Mouse (Mus musculus): ENCODE measurements at regions not wholly inside any gene's neighbourhood (a gene's known extent, or its start where the extent isn't known, plus 50 kb on each side); places are given as distances from the start of the nearest gene placed in this dataset.

DNA sequence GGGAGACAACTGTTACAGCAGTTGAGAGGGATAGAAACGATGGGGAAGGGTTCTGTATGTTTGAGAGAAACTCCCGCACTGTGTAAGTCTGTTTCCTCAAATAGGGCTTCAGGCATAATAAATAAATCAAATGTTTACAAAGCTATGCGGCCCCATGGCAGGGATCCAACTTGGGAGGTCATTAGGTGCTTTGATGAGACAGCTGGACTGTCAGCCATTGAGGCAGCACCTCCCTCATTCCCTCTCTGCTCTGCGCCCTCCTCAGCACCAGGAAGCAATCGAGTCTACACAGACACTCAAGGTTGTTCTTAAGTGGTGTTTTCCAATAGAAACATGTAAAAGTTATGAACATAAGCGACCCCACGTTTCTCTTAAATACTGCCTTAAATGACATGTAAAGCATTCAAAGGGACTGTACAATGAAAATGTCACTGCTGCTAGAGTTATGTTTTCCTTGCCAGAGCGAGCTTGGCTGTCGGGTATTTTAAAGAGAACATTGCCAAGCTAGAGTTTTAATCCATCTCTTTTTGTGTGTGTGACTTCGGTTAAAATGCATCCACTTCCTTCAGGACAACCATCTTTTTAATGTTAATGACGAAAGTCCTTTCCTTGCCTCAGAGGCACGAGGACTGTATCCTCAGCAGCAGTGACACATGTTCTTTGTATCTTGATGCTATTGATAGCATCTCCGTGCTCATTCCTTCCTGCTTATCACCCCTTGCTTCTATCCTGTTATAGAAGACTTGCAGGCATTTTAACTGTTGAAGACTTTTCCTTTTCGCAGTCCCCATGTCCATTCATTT lies 176.5 kb downstream of the Nup35 start:
- DNase-seq (ENCODE audit: low read depth, low spot score) = no peak
- H3K27ac ChIP-seq (ENCODE audit: insufficient read depth, low read depth, low read length, poor library complexity, severe bottlenecking) = no peak overlapping the region
- no peak for TF ChIP-seq MAFK (IDR thresholded peaks at IDR 0.05; ENCODE audit: insufficient read depth, low read depth, low read length)
- TF ChIP-seq CHD2 (IDR thresholded peaks at IDR 0.05; ENCODE audit: low read depth, low read length) = no peak
- H3K4me1 ChIP-seq (ENCODE audit: control insufficient read depth in 2 of 2, insufficient read depth in 2 of 2, low read length in 2 of 2, poor library complexity in 1 of 2) = no peaks in the 10 kb centered on the region; a peak in 1 of 4 replicates
- in situ Hi-C loops (cut with MboI; ENCODE audit: low sequenced_read_pairs in 2 of 2, unreplicated experiment in 2 of 2) = no loop called here
- H3K4me3 ChIP-seq (ENCODE audit: insufficient read depth in 1 of 2, low read depth in 1 of 2, low read length in 2 of 2, poor library complexity in 1 of 2, severe bottlenecking in 1 of 2) = no peak overlapping the region
- H3K36me3 ChIP-seq (ENCODE audit: control insufficient read depth, insufficient read depth, low read length, poor library complexity, severe bottlenecking) = no peaks in the 10 kb centered on the region
- H3K9ac ChIP-seq (ENCODE audit: insufficient read depth, low read depth, low read length, poor library complexity, severe bottlenecking) = no peak overlapping the region
- no peaks in the 10 kb centered on the region for H3K9me3 ChIP-seq (ENCODE audit: control insufficient read depth, insufficient read depth, low read depth, low read length)

DNA sequence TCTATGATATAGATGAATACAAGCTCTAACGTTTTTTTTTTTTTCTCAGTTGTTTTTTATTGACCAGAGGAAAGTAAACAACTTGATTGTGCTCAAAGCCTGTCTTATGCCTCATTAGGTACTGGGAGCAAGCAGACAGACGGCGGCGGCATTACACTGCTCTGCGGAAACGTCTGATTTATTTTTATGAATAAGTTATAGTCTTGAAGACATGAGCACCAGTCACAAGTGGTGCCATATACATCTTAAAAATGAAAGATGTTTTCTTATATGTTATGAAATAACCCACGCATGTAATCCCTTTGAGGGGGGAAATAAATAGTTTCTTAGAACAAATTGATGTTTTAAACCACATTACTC lies 177.1 kb downstream of the Nup35 start:
- no peak for DNase-seq (ENCODE audit: low read depth, low spot score)
- H3K9me3 ChIP-seq (ENCODE audit: control insufficient read depth, insufficient read depth, low read depth, low read length) = no peaks in the 10 kb centered on the region
- no peak overlapping the region for H3K9ac ChIP-seq (ENCODE audit: insufficient read depth, low read depth, low read length, poor library complexity, severe bottlenecking)
- no peak overlapping the region for H3K27ac ChIP-seq (ENCODE audit: insufficient read depth, low read depth, low read length, poor library complexity, severe bottlenecking)
- TF ChIP-seq ZNF384 (IDR thresholded peaks at IDR 0.05; ENCODE audit: low read depth, low read length) (no peak), MAFK (IDR thresholded peaks at IDR 0.05; ENCODE audit: insufficient read depth, low read depth, low read length) (no peak)
- no peak overlapping the region for H3K4me3 ChIP-seq (ENCODE audit: insufficient read depth in 1 of 2, low read depth in 1 of 2, low read length in 2 of 2, poor library complexity in 1 of 2, severe bottlenecking in 1 of 2)
- in situ Hi-C loops (cut with MboI; ENCODE audit: low sequenced_read_pairs in 2 of 2, unreplicated experiment in 2 of 2) = no loop called here
- no peaks in the 10 kb centered on the region; a peak in 1 of 4 replicates for H3K4me1 ChIP-seq (ENCODE audit: control insufficient read depth in 2 of 2, insufficient read depth in 2 of 2, low read length in 2 of 2, poor library complexity in 1 of 2)
- no peaks in the 10 kb centered on the region for H3K36me3 ChIP-seq (ENCODE audit: control insufficient read depth, insufficient read depth, low read length, poor library complexity, severe bottlenecking)

DNA sequence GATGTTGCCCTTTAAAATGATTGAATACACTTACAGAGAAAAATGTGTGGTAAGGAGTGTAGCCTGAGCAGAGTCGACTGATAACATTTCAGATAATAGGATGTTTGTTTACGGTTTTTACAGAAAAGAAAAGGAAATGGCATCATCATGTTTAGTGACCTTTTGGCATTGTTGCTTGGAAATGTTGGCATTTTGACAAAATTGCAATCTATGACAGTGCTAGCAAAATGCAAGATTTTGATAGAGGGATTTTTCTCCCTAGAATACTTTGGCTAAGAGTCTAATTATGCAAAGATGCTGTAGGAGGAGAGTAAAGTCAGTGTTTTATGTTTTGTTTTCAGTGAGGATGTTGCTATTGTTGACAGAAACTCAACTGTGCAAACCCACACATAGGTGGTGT lies 202.2 kb downstream of the Nup35 start:
- H3K36me3 ChIP-seq (ENCODE audit: control insufficient read depth, insufficient read depth, low read length, poor library complexity, severe bottlenecking) = no peaks in the 10 kb centered on the region
- no peak for DNase-seq (ENCODE audit: low read depth, low spot score)
- in situ Hi-C loops (cut with MboI; ENCODE audit: low sequenced_read_pairs in 2 of 2, unreplicated experiment in 2 of 2) = no loop called here
- H3K4me1 ChIP-seq (ENCODE audit: control insufficient read depth in 2 of 2, insufficient read depth in 2 of 2, low read length in 2 of 2, poor library complexity in 1 of 2) = no peaks in the 10 kb centered on the region; a peak in 1 of 4 replicates
- TF ChIP-seq MAFK (IDR thresholded peaks at IDR 0.05; ENCODE audit: insufficient read depth, low read depth, low read length) (no peak), HCFC1 (IDR thresholded peaks at IDR 0.05; ENCODE audit: borderline replicate concordance, insufficient read depth, low read length) (no peak), ZC3H11A (IDR thresholded peaks at IDR 0.05; ENCODE audit: borderline replicate concordance, low read depth, low read length) (no peak), ZNF384 (IDR thresholded peaks at IDR 0.05; ENCODE audit: low read depth, low read length) (no peak), CHD2 (IDR thresholded peaks at IDR 0.05; ENCODE audit: low read depth, low read length) (no peak)
- H3K9ac ChIP-seq (ENCODE audit: insufficient read depth, low read depth, low read length, poor library complexity, severe bottlenecking) = no peak overlapping the region
- H3K4me3 ChIP-seq (ENCODE audit: insufficient read depth in 1 of 2, low read depth in 1 of 2, low read length in 2 of 2, poor library complexity in 1 of 2, severe bottlenecking in 1 of 2) = no peak overlapping the region
- no peaks in the 10 kb centered on the region for H3K9me3 ChIP-seq (ENCODE audit: control insufficient read depth, insufficient read depth, low read depth, low read length)
- no peak overlapping the region for H3K27ac ChIP-seq (ENCODE audit: insufficient read depth, low read depth, low read length, poor library complexity, severe bottlenecking)

- no peak for TF ChIP-seq ZC3H11A (IDR thresholded peaks at IDR 0.05; ENCODE audit: borderline replicate concordance, low read depth, low read length)
- no peak for TF ChIP-seq MAFK (IDR thresholded peaks at IDR 0.05; ENCODE audit: insufficient read depth, low read depth, low read length)
- no peak for TF ChIP-seq CHD2 (IDR thresholded peaks at IDR 0.05; ENCODE audit: low read depth, low read length)
- no peak for TF ChIP-seq HCFC1 (IDR thresholded peaks at IDR 0.05; ENCODE audit: borderline replicate concordance, insufficient read depth, low read length)
- TF ChIP-seq ZNF384 (IDR thresholded peaks at IDR 0.05; ENCODE audit: low read depth, low read length) = no peak
- no peak for DNase-seq (ENCODE audit: low read depth, low spot score)
These were observed 234.0 kb downstream of the Nup35 start for GRCm38 (mm10) chr2:80851056-80851455.

GRCm38 (mm10) chr2:80855214-80855613 lies 238.2 kb downstream of the Nup35 start:
- H3K4me1 ChIP-seq (ENCODE audit: control insufficient read depth in 2 of 2, insufficient read depth in 2 of 2, low read length in 2 of 2, poor library complexity in 1 of 2) = no peaks in the 10 kb centered on the region
- H3K9me3 ChIP-seq (ENCODE audit: control insufficient read depth, insufficient read depth, low read depth, low read length) = no peaks in the 10 kb centered on the region
- no peak overlapping the region for H3K27ac ChIP-seq (ENCODE audit: insufficient read depth, low read depth, low read length, poor library complexity, severe bottlenecking)
- TF ChIP-seq MAFK (IDR thresholded peaks at IDR 0.05; ENCODE audit: insufficient read depth, low read depth, low read length) (no peak), ZNF384 (IDR thresholded peaks at IDR 0.05; ENCODE audit: low read depth, low read length) (no peak)
- in situ Hi-C loops (cut with MboI; ENCODE audit: low sequenced_read_pairs in 2 of 2, unreplicated experiment in 2 of 2) = no loop called here
- H3K4me3 ChIP-seq (ENCODE audit: insufficient read depth in 1 of 2, low read depth in 1 of 2, low read length in 2 of 2, poor library complexity in 1 of 2, severe bottlenecking in 1 of 2) = no peak overlapping the region
- H3K9ac ChIP-seq (ENCODE audit: insufficient read depth, low read depth, low read length, poor library complexity, severe bottlenecking) = no peak overlapping the region
- no peaks in the 10 kb centered on the region for H3K36me3 ChIP-seq (ENCODE audit: control insufficient read depth, insufficient read depth, low read length, poor library complexity, severe bottlenecking)
- DNase-seq (ENCODE audit: low read depth, low spot score) = no peak

More at GRCm38 (mm10) chr2:80851056-80851455, 234.0 kb downstream of the Nup35 start:
- H3K9me3 ChIP-seq (ENCODE audit: control insufficient read depth, insufficient read depth, low read depth, low read length) = no peaks in the 10 kb centered on the region
- H3K9ac ChIP-seq (ENCODE audit: insufficient read depth, low read depth, low read length, poor library complexity, severe bottlenecking) = no peak overlapping the region
- H3K27ac ChIP-seq (ENCODE audit: insufficient read depth, low read depth, low read length, poor library complexity, severe bottlenecking) = no peak overlapping the region
- in situ Hi-C loops (cut with MboI; ENCODE audit: low sequenced_read_pairs in 2 of 2, unreplicated experiment in 2 of 2) = no loop called here
- no peak overlapping the region for H3K4me3 ChIP-seq (ENCODE audit: insufficient read depth in 1 of 2, low read depth in 1 of 2, low read length in 2 of 2, poor library complexity in 1 of 2, severe bottlenecking in 1 of 2)
- no peaks in the 10 kb centered on the region for H3K36me3 ChIP-seq (ENCODE audit: control insufficient read depth, insufficient read depth, low read length, poor library complexity, severe bottlenecking)
- no peaks in the 10 kb centered on the region for H3K4me1 ChIP-seq (ENCODE audit: control insufficient read depth in 2 of 2, insufficient read depth in 2 of 2, low read length in 2 of 2, poor library complexity in 1 of 2)

Measured in ES-E14 (cell line).